Mouse (Mus musculus) left cerebral cortex, adult 2 months (tissue): ENCODE data around the gene Cpt1b. TPM values are rescaled to one million over a fixed set of nuclear protein-coding genes. Genes with fewer than 3 reads are reported as not detected.
"Not testable (repeated sequence)": the region's sequence is repeated elsewhere in the genome, so short reads cannot be mapped to it uniquely, and the experiment has no call there.

ENCODE experiments used
- DNase-seq, 2 experiments: peaks; one replicate each; pipeline ENCODE4 v3.0.0; 2021 to 2022; ENCODE audit warnings: low spot score in 2 of 2, mixed read lengths in 1 of 2; ENCODE audit errors: extremely low spot score in 1 of 2
- H3K27ac ChIP-seq: fragments of 200-600 bp; 2 replicates; pipeline ENCODE4 v1.8.1; 2022
- H3K4me3 ChIP-seq: fragments of 200-600 bp; 2 replicates; pipeline ENCODE4 v1.8.1; 2022
- CTCF ChIP-seq: fragments of 200-600 bp; IDR thresholded peaks from 2 replicates; pipeline ENCODE4 v1.8.1; 2022; ENCODE audit warnings: antibody characterized with exemption, mild to moderate bottlenecking, moderate library complexity
- intact Hi-C: fragments of 180-260 bp; cut with DNase I; formaldehyde crosslinking; loops from one replicate; pipeline ENCODE4 v1.15.1; 2025
- total RNA-seq, 2 experiments: library from RNA; stranded (reverse); gene quantifications; 2 replicates each; pipeline ENCODE4 v1.2.3; 2021

Gene Cpt1b
- total RNA-seq, 2 experiments from 2014 or later = 2.3 to 3.0 TPM

DNA sequence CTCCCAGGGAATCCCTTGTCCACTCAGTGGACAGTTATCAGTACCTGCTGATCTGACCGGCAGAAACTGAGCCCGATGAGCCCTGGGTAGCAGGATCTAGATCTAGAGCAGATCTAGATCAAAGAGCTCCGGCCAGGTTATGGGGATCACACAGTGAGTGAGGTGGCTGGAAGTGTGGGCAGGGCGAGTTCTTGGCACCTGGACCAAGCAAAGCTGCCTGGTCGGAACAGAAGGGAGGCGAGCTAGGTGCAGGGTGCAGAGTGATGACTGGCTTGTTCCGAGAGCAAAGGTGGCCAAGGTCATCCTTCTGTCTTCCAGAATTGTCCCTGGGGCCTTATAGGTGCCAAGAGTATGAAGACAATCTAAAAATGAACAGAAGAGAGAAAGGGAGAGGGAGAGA, 34.2 kb upstream of the Cpt1b start:
- intact Hi-C loops = no loop called here
- no peak for TF ChIP-seq CTCF
- DNase-seq = no peak
- H3K27ac ChIP-seq = no peak overlapping the region
- no peak overlapping the region for H3K4me3 ChIP-seq

- TF ChIP-seq CTCF = no peak
- no peak for DNase-seq
- H3K4me3 ChIP-seq = no peak overlapping the region
- H3K27ac ChIP-seq = no peak overlapping the region
- intact Hi-C loops = no loop called here
Observed at GRCm38 (mm10) chr15:89458942-89459341, 33.3 kb upstream of the Cpt1b start.

GRCm38 (mm10) chr15:89455642-89456041, 30.0 kb upstream of the Cpt1b start:
- no peak for DNase-seq
- intact Hi-C loops = no loop called here
- no peak for TF ChIP-seq CTCF
- Histone ChIP-seq H3K4me3 (peak overlapping the region; percentile 81), H3K27ac (no peak overlapping the region)

GRCm38 (mm10) chr15:89454857-89455256, 29.2 kb upstream of the Cpt1b start:
- Histone ChIP-seq H3K4me3 (peak overlapping the region; percentile 81), H3K27ac (peak overlapping the region; percentile 96)
- TF ChIP-seq CTCF = no peak
- no peak for DNase-seq
- intact Hi-C loops = loop anchor here (1.0 kb wide), 1 partner anchor 43 kb away; no protein-coding TSS in a partner anchor

- intact Hi-C loops = loop anchor here (1.0 to 2.0 kb wide), 2 partner anchors 25 to 44 kb away; partner anchors contain the start of genes C730034F03Rik, Chkb and Gm44502
- DNase-seq = peak; percentile 61 to 66
- peak within 1 kb of the TSS; percentile 81 for H3K4me3 ChIP-seq
- no peak for TF ChIP-seq CTCF
- peak within 1 kb of the TSS; percentile 96 for H3K27ac ChIP-seq
Observed at GRCm38 (mm10) chr15:89453865-89454478, 28.3 kb upstream of the Cpt1b start, which contains the start of gene Mapk8ip2. Gene Mapk8ip2, plus strand, starts transcription at chr15:89453913.

GRCm38 (mm10) chr15:89452906-89453864, 27.5 kb upstream of the Cpt1b start:
- H3K27ac ChIP-seq = peak overlapping the region; percentile 96

DNA sequence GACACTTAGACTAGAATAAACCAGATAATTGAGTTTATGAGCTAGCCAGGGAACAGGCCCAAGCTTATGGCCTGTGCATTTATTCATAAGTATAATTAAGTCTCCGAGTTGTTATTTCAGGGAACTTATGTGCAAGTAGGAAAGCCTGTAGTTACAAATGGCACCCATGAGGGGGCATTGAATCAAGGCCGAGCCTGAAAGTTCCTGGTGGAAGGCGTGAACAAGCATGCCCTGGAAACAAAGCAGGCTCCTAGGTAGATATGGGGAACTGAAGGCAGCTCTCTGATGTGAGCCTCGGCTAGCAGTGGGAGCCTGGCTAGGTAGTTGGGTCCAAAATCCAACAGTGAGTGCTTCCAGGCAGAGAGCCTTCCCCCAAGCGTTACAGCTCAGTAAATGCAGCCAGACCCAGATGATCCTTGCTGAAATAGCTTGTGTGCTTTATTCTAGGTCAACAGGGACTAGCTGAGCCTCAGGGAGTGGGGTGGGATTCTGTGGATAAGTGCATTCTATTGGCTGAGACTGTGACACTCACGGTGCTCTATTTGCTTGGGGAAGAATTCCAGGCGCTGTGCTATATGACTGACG, 16.9 kb upstream of the Cpt1b start:
- Histone ChIP-seq H3K27ac (no peak overlapping the region), H3K4me3 (no peak overlapping the region)
- intact Hi-C loops = no loop called here
- no peak for DNase-seq
- peak; percentile 44 for TF ChIP-seq CTCF

More at GRCm38 (mm10) chr15:89452906-89453864, 27.5 kb upstream of the Cpt1b start:
- no peak for TF ChIP-seq CTCF
- intact Hi-C loops = loop anchor here (2.0 kb wide), 1 partner anchor 24 kb away; the partner anchor contains the start of genes C730034F03Rik, Chkb and Gm44502
- H3K4me3 ChIP-seq = peak overlapping the region; percentile 81
- DNase-seq = no peak

DNA sequence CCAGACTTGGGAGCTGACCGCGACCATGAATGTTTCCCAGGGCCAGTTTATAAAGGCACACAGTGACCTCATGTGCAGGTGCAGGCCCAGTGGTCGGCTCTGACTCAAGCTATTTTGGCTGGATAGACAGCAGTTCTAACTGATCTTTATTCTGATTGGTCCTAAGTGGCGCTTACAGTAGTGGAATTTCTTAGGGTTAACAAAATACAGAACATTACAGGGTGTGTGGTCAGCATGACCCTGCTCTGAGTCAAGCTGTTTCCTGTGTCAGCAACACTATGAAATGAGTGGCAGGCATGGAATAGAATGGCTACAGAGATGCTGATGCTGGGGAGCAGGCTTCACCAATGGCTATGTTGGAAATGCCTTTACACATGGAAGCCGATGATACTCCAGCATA, 10.2 kb upstream of the Cpt1b start:
- DNase-seq = no peak
- Histone ChIP-seq H3K4me3 (no peak overlapping the region), H3K27ac (no peak overlapping the region)
- intact Hi-C loops = no loop called here
- no peak for TF ChIP-seq CTCF

DNA sequence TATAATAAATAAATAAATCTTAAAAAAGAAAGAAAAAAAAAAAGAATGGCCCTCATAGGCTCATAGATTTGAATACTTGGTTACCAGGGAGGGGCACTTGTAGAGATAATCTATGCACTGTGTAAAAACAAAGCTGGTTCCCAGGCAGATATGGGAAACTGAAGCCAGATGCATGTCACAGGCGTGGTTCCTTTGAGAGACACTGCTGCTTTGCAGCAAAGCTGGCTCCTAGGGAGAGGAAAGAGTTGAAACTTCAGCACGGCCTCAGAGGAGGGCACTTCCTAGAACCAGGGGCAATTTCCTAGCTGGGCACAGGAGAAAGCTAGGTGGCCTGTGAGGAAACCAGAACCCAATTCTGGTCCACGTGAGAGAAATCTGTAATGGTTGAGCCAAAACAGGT, 8.5 kb upstream of the Cpt1b start:
- Histone ChIP-seq H3K4me3 (no peak overlapping the region), H3K27ac (no peak overlapping the region)
- TF ChIP-seq CTCF = no peak
- intact Hi-C loops = no loop called here
- no peak for DNase-seq

- TF ChIP-seq CTCF = no peak
- intact Hi-C loops = no loop called here
- Histone ChIP-seq H3K4me3 (no peak overlapping the region), H3K27ac (no peak overlapping the region)
- no peak for DNase-seq
Observed at GRCm38 (mm10) chr15:89432946-89433345, 7.3 kb upstream of the Cpt1b start.

GRCm38 (mm10) chr15:89431806-89432205, 6.1 kb upstream of the Cpt1b start:
- TF ChIP-seq CTCF = no peak
- no peak overlapping the region for H3K27ac ChIP-seq
- intact Hi-C loops = no loop called here
- no peak for DNase-seq
- no peak overlapping the region for H3K4me3 ChIP-seq

GRCm38 (mm10) chr15:89431271-89431670, 5.6 kb upstream of the Cpt1b start:
- TF ChIP-seq CTCF = no peak
- intact Hi-C loops = no loop called here
- DNase-seq = no peak
- H3K4me3 ChIP-seq = no peak overlapping the region
- H3K27ac ChIP-seq = no peak overlapping the region

DNA sequence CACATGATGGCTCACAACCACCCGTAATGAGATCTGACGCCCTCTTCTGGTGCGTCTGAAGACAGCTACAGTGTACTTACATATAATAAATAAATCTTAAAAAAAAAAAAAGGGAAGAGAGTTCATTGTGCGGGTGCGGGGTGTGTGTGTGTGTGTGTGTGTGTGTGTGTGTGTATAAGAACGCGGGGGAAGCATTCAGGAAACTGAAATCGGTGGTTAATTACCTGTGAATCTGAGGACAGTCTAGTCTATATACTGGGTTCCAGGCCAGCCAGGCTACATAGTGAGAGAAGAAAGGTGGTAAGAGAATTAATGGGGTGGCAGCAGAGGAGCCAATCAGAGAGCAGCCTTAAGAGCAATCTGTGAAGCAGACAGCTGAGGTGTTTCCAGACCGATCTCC, 5.1 kb upstream of the Cpt1b start:
- intact Hi-C loops, H3K27ac ChIP-seq, DNase-seq, H3K4me3 ChIP-seq: not testable (repeated sequence)
